Mouse (Mus musculus): ENCODE results near the gene Nedd4.
"Not testable (repeated sequence)": the region's sequence is repeated elsewhere in the genome, so short reads cannot be mapped to it uniquely, and the experiment has no call there.

Gene Nedd4

DNA sequence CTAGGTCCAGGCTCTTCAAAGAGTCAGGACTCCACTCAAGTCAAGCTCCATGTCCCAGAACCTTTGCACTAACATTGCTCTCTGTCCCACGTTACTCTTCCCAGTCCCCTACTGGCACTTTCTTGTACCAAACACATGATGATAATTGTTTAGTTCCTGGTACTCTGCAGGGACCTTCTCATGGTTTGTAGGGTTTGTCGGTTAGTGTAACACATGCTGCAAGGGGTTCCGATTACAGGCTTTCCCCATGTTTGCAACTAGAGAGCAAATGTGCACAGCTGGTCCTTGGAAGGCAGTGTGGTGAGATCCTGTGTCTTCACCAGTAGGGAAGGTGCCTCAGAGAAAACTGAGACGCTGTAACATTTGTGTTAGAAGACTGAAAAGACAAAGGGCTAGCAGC is 8.6 kb upstream of the Nedd4 start:
- no peak for DNase-seq (ENCODE audit: low spot score)

DNA sequence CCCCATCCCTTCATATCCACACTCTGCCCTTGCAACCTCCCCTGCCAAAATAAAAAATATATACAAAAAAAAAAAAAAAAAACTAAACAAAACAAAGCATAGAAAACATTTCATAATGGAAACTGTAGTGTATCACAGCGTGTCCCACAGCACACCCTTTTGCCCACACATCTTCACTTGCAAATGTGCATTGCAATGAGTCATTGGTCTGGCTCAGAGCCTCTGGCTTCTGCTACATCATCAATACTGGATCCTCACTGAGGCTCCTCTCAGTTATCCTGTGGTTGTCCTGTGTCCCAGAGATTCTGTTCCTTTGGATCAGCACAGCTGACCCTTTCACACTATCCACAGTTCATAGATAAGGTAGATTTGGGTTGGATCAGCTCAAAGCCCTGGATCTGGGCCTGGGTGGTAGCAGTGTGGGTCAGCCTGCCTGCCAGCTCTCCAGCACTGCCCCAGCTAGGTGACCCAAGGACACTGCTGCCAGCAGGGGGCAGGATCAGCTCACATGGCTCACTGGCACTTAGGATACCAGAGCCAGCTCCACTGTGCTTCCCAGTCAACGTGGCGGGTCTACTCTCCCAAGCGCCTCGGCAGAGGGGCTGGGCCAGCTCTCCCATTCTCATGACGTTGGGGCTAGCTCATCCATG is 7.4 kb upstream of the Nedd4 start:
- peak; percentile 66 for DNase-seq (ENCODE audit: low spot score)

DNA sequence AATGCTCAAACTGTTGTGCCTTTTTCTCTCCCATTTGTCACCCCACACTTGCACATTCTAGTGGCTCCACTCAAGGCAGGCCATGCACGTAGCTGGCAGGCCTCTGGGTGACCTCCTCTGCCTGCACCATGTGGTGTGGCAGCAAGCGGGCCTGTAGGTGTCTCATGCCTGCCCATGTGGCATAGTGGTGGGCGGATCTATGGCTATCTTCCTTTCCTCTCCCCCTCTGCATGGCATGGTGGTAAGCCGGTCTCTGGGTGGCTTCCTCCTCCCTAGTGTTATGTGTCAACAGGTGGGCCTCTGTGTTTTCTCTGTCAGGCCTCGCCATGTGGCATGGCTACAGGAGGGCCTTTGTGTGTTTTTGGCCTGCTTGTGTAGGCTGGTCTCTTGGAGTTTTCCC is 6.5 kb upstream of the Nedd4 start:
- DNase-seq (ENCODE audit: low spot score): no peak

GRCm38 (mm10) chr9:72656491-72656890 is 5.7 kb upstream of the Nedd4 start:
- DNase-seq (ENCODE audit: low spot score): no peak

- no peak for DNase-seq (ENCODE audit: low spot score)
Observed at GRCm38 (mm10) chr9:72656940-72657339, 5.2 kb upstream of the Nedd4 start.

- no peak for DNase-seq (ENCODE audit: low spot score)
Observed at GRCm38 (mm10) chr9:72657694-72658093, 4.5 kb upstream of the Nedd4 start.

GRCm38 (mm10) chr9:72660139-72660538 is 2.0 kb upstream of the Nedd4 start:
- no peak for DNase-seq (ENCODE audit: low spot score)

DNA sequence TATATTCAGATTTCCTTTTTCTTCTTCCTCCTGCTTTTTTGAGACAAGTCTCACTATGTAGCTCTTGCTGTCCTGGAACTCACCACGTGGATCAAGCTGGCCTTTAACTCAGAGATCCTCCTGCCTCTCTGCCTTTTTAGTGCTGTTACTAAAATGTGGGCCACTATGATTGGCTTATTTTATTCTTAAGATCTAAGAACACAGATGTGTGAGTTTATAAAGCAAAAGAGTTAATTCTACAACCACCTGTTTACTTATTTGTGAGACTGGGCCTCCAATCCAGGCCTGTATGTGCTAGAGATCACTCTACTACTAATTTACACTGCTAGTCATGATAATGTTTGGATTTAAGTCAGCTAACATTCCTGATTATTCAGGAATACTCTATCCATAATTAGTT is 1.2 kb upstream of the Nedd4 start:
- DNase-seq (ENCODE audit: low spot score): no peak

DNA sequence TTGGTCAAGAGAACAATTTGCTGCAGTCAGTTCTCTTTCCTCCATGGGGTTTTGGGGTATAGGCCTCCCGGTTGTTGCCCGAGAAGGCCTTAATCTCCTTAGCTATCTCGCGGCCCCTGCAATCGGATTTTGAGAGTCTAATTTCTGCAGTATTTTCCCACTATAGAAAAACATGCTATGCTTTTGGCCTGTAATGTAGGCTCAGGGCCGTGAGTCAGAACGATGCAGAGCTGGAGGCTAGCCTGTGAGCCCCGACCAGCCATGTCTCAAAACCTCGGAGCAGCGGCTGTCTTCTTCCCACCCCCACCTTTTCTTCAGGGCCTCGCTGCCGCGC is 618 bp upstream of the Nedd4 start:
- no peak for DNase-seq (ENCODE audit: low spot score)

GRCm38 (mm10) chr9:72662691-72663533 is 766 bp downstream of the Nedd4 start:
- peak; percentile 83 for DNase-seq (ENCODE audit: low spot score)

- DNase-seq (ENCODE audit: low spot score): no peak
Observed at GRCm38 (mm10) chr9:72663534-72663918, 1.4 kb downstream of the Nedd4 start.

GRCm38 (mm10) chr9:72664409-72665351 is 2.5 kb downstream of the Nedd4 start:
- no peak for DNase-seq (ENCODE audit: low spot score)

DNA sequence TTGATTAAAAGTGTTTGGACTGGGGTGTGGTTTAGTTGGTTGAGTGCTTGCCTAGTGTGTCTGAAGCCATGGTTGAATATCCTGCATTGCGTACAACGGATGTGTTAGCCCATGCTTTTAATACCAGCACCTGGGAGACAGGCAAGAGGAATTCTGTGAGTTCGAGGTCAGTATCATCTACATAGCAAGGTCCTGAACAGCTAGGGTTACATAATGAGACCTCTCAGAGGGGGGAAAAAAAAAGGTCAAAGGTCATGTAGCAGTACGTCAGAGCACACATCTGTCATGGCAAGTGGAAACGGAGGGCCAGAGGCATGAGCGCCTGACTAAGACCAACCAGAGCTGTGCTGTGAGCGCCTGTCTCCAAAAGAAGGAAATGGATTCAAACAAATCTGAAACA is 3.4 kb downstream of the Nedd4 start:
- no peak for DNase-seq (ENCODE audit: low spot score)

DNA sequence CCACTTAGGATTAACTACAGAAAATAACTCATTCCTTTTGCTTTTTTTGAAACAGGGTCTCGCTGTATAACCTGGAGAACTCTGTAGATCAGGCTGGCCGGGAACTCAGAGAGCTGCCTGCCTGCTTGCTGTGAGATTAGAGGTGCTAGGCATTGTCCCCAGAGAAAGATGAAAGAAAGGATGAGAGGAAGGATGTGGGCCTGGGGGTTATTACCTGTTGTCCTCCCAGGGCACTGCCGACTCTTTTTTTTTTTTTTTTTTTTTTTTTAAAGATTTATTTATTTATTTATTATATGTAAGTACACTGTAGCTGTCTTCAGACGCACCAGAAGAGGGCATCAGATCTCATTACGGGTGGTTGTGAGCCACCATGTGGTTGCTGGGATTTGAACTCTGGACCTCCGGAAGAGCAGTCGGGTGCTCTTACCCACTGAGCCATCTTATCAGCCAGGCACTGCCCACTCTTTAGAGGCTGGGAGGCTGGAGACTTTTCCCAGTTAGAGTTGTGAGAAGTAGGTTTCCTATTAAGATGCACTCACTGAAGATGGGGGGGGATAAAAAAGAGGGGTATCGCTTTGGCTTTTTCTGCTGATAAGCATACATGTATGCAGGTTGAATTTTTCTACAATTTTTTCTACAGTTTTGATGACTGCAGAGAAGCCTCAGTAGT is 4.3 kb downstream of the Nedd4 start:
- DNase-seq (ENCODE audit: low spot score): not testable (repeated sequence)

- DNase-seq (ENCODE audit: low spot score): no peak
Observed at GRCm38 (mm10) chr9:72667126-72667525, 5.0 kb downstream of the Nedd4 start.

DNA sequence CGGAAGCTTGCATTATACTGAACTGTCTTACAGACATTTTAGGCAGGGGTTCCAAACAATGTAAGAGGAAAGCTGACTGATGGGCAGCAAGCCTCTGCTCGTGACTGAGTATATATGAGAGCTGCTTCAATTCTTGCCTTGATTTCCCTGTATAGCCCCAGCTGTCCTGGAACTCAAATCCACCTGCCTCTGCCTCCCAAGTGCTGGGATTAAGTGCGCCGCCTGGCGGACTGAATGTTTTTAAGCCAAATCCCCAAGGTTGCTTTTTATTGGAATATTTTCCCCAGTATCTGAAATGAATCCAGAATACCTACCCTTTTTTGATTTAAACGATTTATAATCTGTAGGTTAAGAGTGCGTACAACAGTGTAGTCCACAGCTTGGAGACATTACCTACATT is 7.2 kb downstream of the Nedd4 start:
- DNase-seq (ENCODE audit: low spot score): no peak

DNA sequence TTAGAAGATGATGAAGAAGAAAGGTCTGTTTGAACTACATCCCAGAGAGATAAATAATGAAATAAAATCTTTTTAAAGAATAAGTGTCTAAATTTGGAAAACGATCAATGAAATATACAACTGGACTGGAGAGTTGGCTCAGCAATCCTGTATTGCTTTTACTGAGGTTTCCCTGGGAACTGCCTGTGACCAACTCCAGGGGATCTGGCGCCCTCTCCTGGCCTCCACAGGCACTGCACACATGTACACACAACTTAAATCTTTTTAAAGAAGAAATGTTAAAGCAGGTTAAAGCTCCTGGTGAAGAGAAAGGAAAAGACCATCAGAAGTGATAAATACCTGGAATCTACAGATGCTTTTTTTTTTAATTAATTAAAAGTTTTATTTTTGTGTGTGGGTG is 10.2 kb downstream of the Nedd4 start:
- peak; percentile 85 for DNase-seq (ENCODE audit: low spot score)

DNA sequence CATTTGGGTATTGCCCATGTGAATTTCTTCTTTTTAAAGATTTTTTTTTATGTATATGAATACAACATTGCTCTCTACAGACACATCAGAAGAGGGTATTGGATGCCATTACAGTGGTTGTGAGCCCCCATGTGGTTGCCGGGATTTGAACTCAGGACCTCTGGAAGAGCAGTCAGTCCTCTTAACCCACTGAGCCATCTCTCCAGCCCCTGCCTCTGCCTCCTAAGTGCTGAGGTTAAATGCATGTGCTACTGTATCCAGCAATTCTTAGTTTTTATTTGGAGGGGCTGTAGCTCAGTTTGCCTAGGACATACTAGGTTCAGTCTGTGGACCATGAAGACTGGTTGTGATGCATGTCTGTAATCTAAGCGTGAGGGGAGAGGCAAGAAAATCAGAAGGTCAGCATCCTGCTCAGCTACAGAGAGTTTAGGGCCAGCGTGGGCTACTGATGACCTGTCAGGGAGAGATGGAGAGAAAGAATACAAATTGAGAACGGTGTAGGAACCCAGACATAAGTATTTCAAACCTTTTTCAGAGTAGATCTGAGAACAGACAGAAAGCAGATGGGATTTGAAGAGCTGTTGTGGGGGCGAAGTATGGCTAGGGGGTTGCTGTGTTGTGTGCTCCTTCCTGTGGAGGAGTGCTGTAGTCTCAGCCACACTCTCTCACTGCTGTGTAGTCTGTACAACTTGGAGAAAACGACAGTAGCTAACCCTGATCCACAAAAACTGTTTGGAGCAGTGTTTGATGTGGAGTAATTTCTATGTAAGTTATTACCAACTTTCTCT is 13.0 kb downstream of the Nedd4 start:
- DNase-seq (ENCODE audit: low spot score): no peak

GRCm38 (mm10) chr9:72675745-72676200 is 13.6 kb downstream of the Nedd4 start:
- DNase-seq (ENCODE audit: low spot score): no peak

- DNase-seq (ENCODE audit: low spot score): no peak
Observed at GRCm38 (mm10) chr9:72677659-72678058, 15.5 kb downstream of the Nedd4 start.

GRCm38 (mm10) chr9:72678771-72679170 is 16.6 kb downstream of the Nedd4 start:
- no peak for DNase-seq (ENCODE audit: low spot score)
